9 mouse cellular contexts compared by ENCODE assay signal in the genomic region with DNA sequence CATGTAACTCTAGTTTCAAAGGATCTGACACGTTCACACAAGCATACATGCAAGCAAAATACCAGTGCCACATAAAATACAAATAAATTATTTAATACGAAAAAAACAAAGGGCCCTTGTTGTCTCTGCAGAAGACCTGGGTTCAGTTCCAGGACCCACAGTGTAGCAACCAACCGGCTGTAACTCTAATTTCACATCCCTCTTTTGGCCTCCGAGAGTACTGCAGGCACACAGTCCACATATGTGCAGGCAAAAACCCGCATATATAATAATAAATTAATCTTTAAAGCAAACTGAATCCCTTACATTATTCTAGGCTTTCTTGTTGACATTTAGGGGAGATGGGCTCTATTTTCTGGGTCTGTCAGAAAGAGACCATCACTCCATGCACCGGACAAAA. TPM values are rescaled to one million over a fixed set of nuclear protein-coding genes. Genes with fewer than 3 reads are reported as not detected.
A peak's percentile ranks its signal among the peaks of the same experiment; 100 is the strongest.
DNase-seq lines count a peak whose midpoint lies in the region; ATAC-seq and TF ChIP-seq lines count a peak whose summit lies in the region.
"Had no signal": no experiment of that assay in that cellular context is flagged by ENCODE, and none has a peak within 500 bp of the region (broad histone marks: within the 10 kb centered on the region; RNA-seq: fewer than 3 reads in every experiment).

No protein-coding gene starts in this region.

- H3K9ac ChIP-seq in kidney, embryonic 15.5 days = no peak overlapping the region
- H3K9ac ChIP-seq in kidney, embryonic 16.5 days (replicated peaks; ENCODE audit: low read length) = no peak overlapping the region
- H3K9ac ChIP-seq in forebrain, embryonic 14.5 days (ENCODE audit: low read length) = no peak overlapping the region
- H3K9ac ChIP-seq in liver, embryonic 16.5 days (ENCODE audit: low read depth, low read length) = peak overlapping the region; percentile 20; the same call in 1 of the 2 replicates

- peak overlapping the region; percentile 56; the same call in 1 of the 2 replicates for H3K4me2 ChIP-seq in kidney, embryonic 15.5 days
- no peak overlapping the region for H3K4me2 ChIP-seq in kidney, embryonic 16.5 days (replicated peaks; ENCODE audit: low read depth, low read length)
- H3K4me2 ChIP-seq in forebrain, embryonic 14.5 days (ENCODE audit: low read length) = peak overlapping the region; percentile 33
- peak overlapping the region; percentile 57 for H3K4me2 ChIP-seq in liver, embryonic 16.5 days (ENCODE audit: low read depth, low read length)

- 63% methylated on average over 6 of the region's 6 CpGs for WGBS in kidney, embryonic 15.5 days
- WGBS in kidney, embryonic 16.5 days = 53% methylated on average over 6 of the region's 6 CpGs
- 54% methylated on average over 6 of the region's 6 CpGs for WGBS in forebrain, embryonic 14.5 days
- 39% methylated on average over 6 of the region's 6 CpGs for WGBS in liver, embryonic 16.5 days (ENCODE audit: insufficient replicate concordance)

- ATAC-seq in kidney, embryonic 15.5 days (replicated peaks; ENCODE audit: low FRiP score) = no peak
- no peak for ATAC-seq in kidney, embryonic 16.5 days (ENCODE audit: low FRiP score, low TSS enrichment)
- ATAC-seq in Patski = no peak
- ATAC-seq in forebrain, embryonic 14.5 days = no peak
- ATAC-seq in liver, embryonic 16.5 days (ENCODE audit: low read depth) = no peak

- peak overlapping the region; percentile 69 for H3K27ac ChIP-seq in kidney, embryonic 15.5 days
- no peak overlapping the region for H3K27ac ChIP-seq in kidney, embryonic 16.5 days (ENCODE audit: low read length)
- no peak overlapping the region for H3K27ac ChIP-seq in forebrain, embryonic 14.5 days (ENCODE audit: low read depth, low read length)
- no peak overlapping the region for H3K27ac ChIP-seq in liver, embryonic 16.5 days (ENCODE audit: low read length)

- peaks cover 8% of the 10 kb centered on the region for H3K4me1 ChIP-seq in kidney, embryonic 15.5 days
- H3K4me1 ChIP-seq in kidney, embryonic 16.5 days (ENCODE audit: insufficient read depth, low read length) = peaks cover 3% of the 10 kb centered on the region; the same call in 1 of the 2 replicates
- no peaks in the 10 kb centered on the region for H3K4me1 ChIP-seq in forebrain, embryonic 14.5 days (ENCODE audit: control insufficient read depth, insufficient read depth, low read length)
- H3K4me1 ChIP-seq in liver, embryonic 16.5 days (ENCODE audit: control insufficient read depth, low read depth, low read length) = peaks cover 11% of the 10 kb centered on the region

- no peaks in the 10 kb centered on the region for H3K9me3 ChIP-seq in kidney, embryonic 15.5 days (replicated peaks)
- H3K9me3 ChIP-seq in kidney, embryonic 16.5 days (ENCODE audit: low read length) = no peaks in the 10 kb centered on the region
- H3K9me3 ChIP-seq in forebrain, embryonic 14.5 days (replicated peaks; ENCODE audit: control insufficient read depth, low read length) = no peaks in the 10 kb centered on the region
- no peaks in the 10 kb centered on the region for H3K9me3 ChIP-seq in liver, embryonic 16.5 days (replicated peaks; ENCODE audit: control insufficient read depth, low read length)

- CTCF ChIA-PET in Patski (lab: Charles Lee) = no interaction called here

- H3K4me3 ChIP-seq in kidney, embryonic 15.5 days (replicated peaks) = no peak overlapping the region
- H3K4me3 ChIP-seq in kidney, embryonic 16.5 days (ENCODE audit: low read length) = no peak overlapping the region
- no peak overlapping the region for H3K4me3 ChIP-seq in forebrain, embryonic 14.5 days (ENCODE audit: low read depth, low read length)
- no peak overlapping the region for H3K4me3 ChIP-seq in liver, embryonic 16.5 days (ENCODE audit: low read depth, low read length)

- POLR2A ChIA-PET in Patski (lab: Charles Lee) = no interaction called here

- in situ Hi-C loops in Patski (cut with MboI; ENCODE audit: low pct_unique_long_range_greater_than_20kb) = no loop called here

- no peaks in the 10 kb centered on the region for H3K36me3 ChIP-seq in kidney, embryonic 15.5 days
- H3K36me3 ChIP-seq in kidney, embryonic 16.5 days (ENCODE audit: insufficient read depth, low read length) = no peaks in the 10 kb centered on the region
- no peaks in the 10 kb centered on the region for H3K36me3 ChIP-seq in forebrain, embryonic 14.5 days (ENCODE audit: control insufficient read depth, insufficient read depth, low read length)
- no peaks in the 10 kb centered on the region for H3K36me3 ChIP-seq in liver, embryonic 16.5 days (ENCODE audit: control insufficient read depth, insufficient read depth)

- no peaks in the 10 kb centered on the region for H3K27me3 ChIP-seq in kidney, embryonic 15.5 days
- H3K27me3 ChIP-seq in kidney, embryonic 16.5 days (ENCODE audit: insufficient read depth, low read length) = no peaks in the 10 kb centered on the region
- H3K27me3 ChIP-seq in Patski = no peaks in the 10 kb centered on the region
- H3K27me3 ChIP-seq in forebrain, embryonic 14.5 days (replicated peaks; ENCODE audit: control insufficient read depth, insufficient read depth, low read length) = no peaks in the 10 kb centered on the region
- no peaks in the 10 kb centered on the region for H3K27me3 ChIP-seq in liver, embryonic 16.5 days (ENCODE audit: control insufficient read depth, insufficient read depth, low read depth, low read length)

- no peak for DNase-seq in Patski (ENCODE audit: low read depth, low spot score)
- peak; percentile 27 for DNase-seq in forebrain, embryonic 14.5 days (ENCODE audit: low spot score)
- DNase-seq in urinary bladder, postnatal 36 days (ENCODE audit: low spot score in 2 of 2) = no peak
- DNase-seq in layer of hippocampus, postnatal 36 days = no peak
- DNase-seq in urinary bladder, postnatal 25 days (ENCODE audit: low spot score) = no peak
- DNase-seq: gastrocnemius, postnatal 25 days had no signal

- TF ChIP-seq CTCF in Patski (IDR thresholded peaks at IDR 0.05) = peak; percentile 29

RNA-seq across cellular contexts. Expression of a gene that starts 15.9 kb away (rescaled TPM):
- 73.4 and 80.3 TPM in 2 replicates for polyA plus RNA-seq in kidney, embryonic 15.5 days (2015; fragmentation: Nextera tagmentation; extraction: Ambion mirVana)
- 73.5 and 78.0 TPM in 2 replicates for polyA plus RNA-seq in kidney, embryonic 16.5 days (2015; fragmentation: Nextera tagmentation; extraction: Ambion mirVana)
- 113 TPM for polyA plus RNA-seq in Patski (2021)
- 26.5 and 29.3 TPM in 2 replicates for polyA plus RNA-seq in forebrain, embryonic 14.5 days (2014; fragmentation: Nextera tagmentation; extraction: Ambion mirVana)
- 17.3 and 20.3 TPM in 2 replicates for polyA plus RNA-seq in liver, embryonic 16.5 days (2015; fragmentation: Nextera tagmentation; extraction: Ambion mirVana)
- 1 to 10 TPM; 7.2 to 7.6 TPM for total RNA-seq in layer of hippocampus, postnatal 36 days (2021)

RNA-seq across cellular contexts. Expression of a gene that starts 39.3 kb away (rescaled TPM):
- 68.7 and 73.8 TPM in 2 replicates for polyA plus RNA-seq in kidney, embryonic 15.5 days (2015; fragmentation: Nextera tagmentation; extraction: Ambion mirVana)
- polyA plus RNA-seq in kidney, embryonic 16.5 days (2015; fragmentation: Nextera tagmentation; extraction: Ambion mirVana) = 81.5 and 82.9 TPM in 2 replicates
- 106 TPM for polyA plus RNA-seq in Patski (2021)
- 47.8 and 52.3 TPM in 2 replicates for polyA plus RNA-seq in forebrain, embryonic 14.5 days (2014; fragmentation: Nextera tagmentation; extraction: Ambion mirVana)
- polyA plus RNA-seq in liver, embryonic 16.5 days (2015; fragmentation: Nextera tagmentation; extraction: Ambion mirVana) = 27.3 and 27.7 TPM in 2 replicates
- total RNA-seq in layer of hippocampus, postnatal 36 days (2021) = 100 to 1,000 TPM in 1 of 2 experiments, 10 to 100 TPM in 1; 95.2 to 115 TPM

RNA-seq across cellular contexts. Expression of a gene that starts 40.9 kb away (rescaled TPM):
- polyA plus RNA-seq in kidney, embryonic 15.5 days (2015; fragmentation: Nextera tagmentation; extraction: Ambion mirVana) = 23.9 and 25.6 TPM in 2 replicates
- 22.5 and 26.7 TPM in 2 replicates for polyA plus RNA-seq in kidney, embryonic 16.5 days (2015; fragmentation: Nextera tagmentation; extraction: Ambion mirVana)
- polyA plus RNA-seq in Patski (2021) = 109 TPM
- 17.0 and 17.6 TPM in 2 replicates for polyA plus RNA-seq in forebrain, embryonic 14.5 days (2014; fragmentation: Nextera tagmentation; extraction: Ambion mirVana)
- polyA plus RNA-seq in liver, embryonic 16.5 days (2015; fragmentation: Nextera tagmentation; extraction: Ambion mirVana) = 5.4 and 6.3 TPM in 2 replicates
- total RNA-seq in layer of hippocampus, postnatal 36 days (2021) = 10 to 100 TPM; 85.9 to 92.2 TPM

RNA-seq across cellular contexts. Expression of a gene that starts 54.5 kb away (rescaled TPM):
- 7.6 and 7.8 TPM in 2 replicates for polyA plus RNA-seq in kidney, embryonic 15.5 days (2015; fragmentation: Nextera tagmentation; extraction: Ambion mirVana)
- 7.9 and 8.1 TPM in 2 replicates for polyA plus RNA-seq in kidney, embryonic 16.5 days (2015; fragmentation: Nextera tagmentation; extraction: Ambion mirVana)
- 0.13 TPM for polyA plus RNA-seq in Patski (2021)
- polyA plus RNA-seq in forebrain, embryonic 14.5 days (2014; fragmentation: Nextera tagmentation; extraction: Ambion mirVana) = 2.9 and 3.8 TPM in 2 replicates
- polyA plus RNA-seq in liver, embryonic 16.5 days (2015; fragmentation: Nextera tagmentation; extraction: Ambion mirVana) = 43.7 and 45.6 TPM in 2 replicates
- 1 to 10 TPM; 1.2 to 2.0 TPM for total RNA-seq in layer of hippocampus, postnatal 36 days (2021)
